Mouse (Mus musculus) hindbrain, embryonic 14.5 days (tissue): Measurements from ENCODE around the gene Csrp3. TPM values are rescaled to one million over a fixed set of nuclear protein-coding genes. Genes with fewer than 3 reads are reported as not detected.

Experiments used
- ATAC-seq: fragments of 200-750 bp; cut with Nextera tagmentation; 2 replicates; pipeline ENCODE4 v1.8.0; 2017; ENCODE audit warnings: moderate number of reproducible peaks, mild to moderate bottlenecking, moderate TSS enrichment, moderate library complexity; ENCODE audit not compliant: low FRiP score
- DNase-seq: peaks from one replicate; pipeline ENCODE4 v3.0.0-alpha.2; 2015; ENCODE audit warnings: low spot score
- H3K27ac ChIP-seq: fragments of 300-500 bp; sonication (generic); 2 replicates; pipeline ENCODE4 v1.5.1; 2014; ENCODE audit warnings: mild to moderate bottlenecking, moderate library complexity
- H3K27me3 ChIP-seq: fragments of 300-500 bp; sonication (generic); 2 replicates; pipeline ENCODE4 v1.6.1; 2014; ENCODE audit warnings: mild to moderate bottlenecking, low read length, mixed read lengths; ENCODE audit not compliant: control insufficient read depth, insufficient read depth
- H3K36me3 ChIP-seq: fragments of 300-500 bp; sonication (generic); replicated peaks from 2 replicates; pipeline ENCODE4 v1.6.1; 2014; ENCODE audit not compliant: control insufficient read depth, insufficient read depth
- H3K4me1 ChIP-seq: fragments of 300-500 bp; sonication (generic); replicated peaks from 2 replicates; pipeline ENCODE4 v1.6.1; 2014; ENCODE audit warnings: antibody characterized with exemption, low read length, mixed read lengths; ENCODE audit not compliant: control insufficient read depth, insufficient read depth
- H3K4me2 ChIP-seq: fragments of 300-500 bp; sonication (generic); replicated peaks from 2 replicates; pipeline ENCODE4 v1.6.1; 2014; ENCODE audit warnings: mild to moderate bottlenecking, moderate library complexity
- H3K4me3 ChIP-seq: fragments of 300-500 bp; sonication (generic); replicated peaks from 2 replicates; pipeline ENCODE4 v1.5.1; 2014; ENCODE audit warnings: mild to moderate bottlenecking, low read length
- H3K9ac ChIP-seq: fragments of 300-500 bp; sonication (generic); 2 replicates; pipeline ENCODE4 v1.6.1; 2014
- H3K9me3 ChIP-seq: fragments of 300-500 bp; sonication (generic); 2 replicates; pipeline ENCODE4 v1.6.1; 2016; ENCODE audit warnings: low read length; ENCODE audit not compliant: control insufficient read depth
- whole genome bisulfite sequencing: fragments of 180-500 bp; shearing (Covaris S2); extraction: QIAGEN DNeasy Blood & Tissue Kit; methylation state at CpG from one replicate; pipeline ENCODE4 v1.1.7; 2014; 5-methylcytosine and 5-hydroxymethylcytosine counted together
- polyA plus RNA-seq: library from polyadenylated mRNA; unstranded; fragments of >200 nt; fragmentation: Nextera tagmentation; extraction: Ambion mirVana; gene quantifications from 2 replicates; pipeline ENCODE4 v1.2.1, GENCODE M21; 2014

Gene Csrp3
- polyA plus RNA-seq, 1 experiment from 2014 or later = not detected

DNA sequence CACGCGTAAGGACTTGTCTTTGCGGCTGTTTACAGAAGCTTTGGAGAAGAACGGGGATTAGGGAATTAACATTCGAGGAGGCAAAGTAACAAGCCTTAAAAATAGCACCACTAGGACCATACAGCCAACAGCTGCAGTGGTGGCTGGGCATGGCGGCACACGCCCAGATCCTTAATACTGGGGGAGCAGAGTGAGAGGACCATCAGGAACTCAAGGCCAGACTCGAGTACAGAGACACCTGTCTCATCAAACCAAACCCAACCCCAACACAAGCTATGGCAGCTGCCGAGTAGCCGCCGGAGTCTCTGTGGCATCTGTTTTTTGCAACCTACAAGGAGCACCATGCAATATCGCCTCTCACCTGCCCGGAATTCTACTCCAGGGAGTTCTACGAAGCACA is 27.3 kb upstream of the Csrp3 start:
- no peak for DNase-seq
- Histone ChIP-seq H3K9ac (no peak overlapping the region), H3K27ac (no peak overlapping the region), H3K9me3 (no peaks in the 10 kb centered on the region), H3K4me3 (no peak overlapping the region), H3K4me1 (no peaks in the 10 kb centered on the region), H3K4me2 (no peak overlapping the region), H3K36me3 (0 out of 2 replicates have a peak, but pooled peaks cover 3% of the 10 kb centered on the region), H3K27me3 (no peaks in the 10 kb centered on the region)
- ATAC-seq = no peak
- WGBS = 97% methylated on average over 14 of the region's 14 CpGs

GRCm38 (mm10) chr7:48871292-48871691 is 23.5 kb upstream of the Csrp3 start:
- no peaks in the 10 kb centered on the region for H3K4me1 ChIP-seq
- no peak for DNase-seq
- WGBS = 93% methylated on average over 11 of the region's 11 CpGs
- no peak overlapping the region for H3K27ac ChIP-seq
- H3K9ac ChIP-seq = no peak overlapping the region
- no peak for ATAC-seq
- H3K4me2 ChIP-seq = no peak overlapping the region
- H3K36me3 ChIP-seq = 0 out of 2 replicates have a peak, but pooled peaks cover 3% of the 10 kb centered on the region
- no peak overlapping the region for H3K4me3 ChIP-seq
- no peaks in the 10 kb centered on the region for H3K9me3 ChIP-seq
- no peaks in the 10 kb centered on the region for H3K27me3 ChIP-seq

- Histone ChIP-seq H3K36me3 (0 out of 2 replicates have a peak, but pooled peaks cover 3% of the 10 kb centered on the region), H3K4me1 (no peaks in the 10 kb centered on the region), H3K27ac (no peak overlapping the region), H3K4me3 (no peak overlapping the region), H3K9ac (no peak overlapping the region), H3K9me3 (no peaks in the 10 kb centered on the region), H3K4me2 (no peak overlapping the region), H3K27me3 (no peaks in the 10 kb centered on the region)
- DNase-seq (no peak), ATAC-seq (no peak)
- 94% methylated on average over 21 of the region's 21 CpGs for WGBS
Observed at GRCm38 (mm10) chr7:48870579-48871180, 22.8 kb upstream of the Csrp3 start.

DNA sequence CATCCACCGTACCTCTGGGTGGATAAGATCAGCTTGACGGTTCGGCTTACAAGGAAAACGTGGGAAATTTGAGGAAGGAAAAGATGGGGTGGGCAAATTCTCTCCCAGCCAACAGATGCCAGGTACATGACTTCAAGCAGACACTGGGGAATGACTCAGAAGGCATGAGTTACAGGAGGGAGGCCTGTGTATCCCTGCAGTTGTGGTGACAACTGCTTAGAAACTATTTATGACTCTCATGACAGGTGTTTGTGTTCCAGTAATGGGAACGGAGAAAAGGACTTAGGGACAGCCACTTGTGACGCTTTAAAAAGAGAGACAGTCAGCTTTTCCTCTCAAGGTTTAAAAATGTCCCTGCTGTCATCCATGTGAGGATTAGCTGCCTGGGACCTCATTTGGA is 22.3 kb upstream of the Csrp3 start:
- Histone ChIP-seq H3K9me3 (no peaks in the 10 kb centered on the region), H3K9ac (no peak overlapping the region), H3K4me3 (no peak overlapping the region), H3K4me1 (no peaks in the 10 kb centered on the region), H3K4me2 (no peak overlapping the region), H3K27me3 (no peaks in the 10 kb centered on the region), H3K36me3 (0 out of 2 replicates have a peak, but pooled peaks cover 3% of the 10 kb centered on the region), H3K27ac (no peak overlapping the region)
- DNase-seq (no peak), ATAC-seq (no peak)
- 89% methylated on average over 6 of the region's 6 CpGs for WGBS

DNA sequence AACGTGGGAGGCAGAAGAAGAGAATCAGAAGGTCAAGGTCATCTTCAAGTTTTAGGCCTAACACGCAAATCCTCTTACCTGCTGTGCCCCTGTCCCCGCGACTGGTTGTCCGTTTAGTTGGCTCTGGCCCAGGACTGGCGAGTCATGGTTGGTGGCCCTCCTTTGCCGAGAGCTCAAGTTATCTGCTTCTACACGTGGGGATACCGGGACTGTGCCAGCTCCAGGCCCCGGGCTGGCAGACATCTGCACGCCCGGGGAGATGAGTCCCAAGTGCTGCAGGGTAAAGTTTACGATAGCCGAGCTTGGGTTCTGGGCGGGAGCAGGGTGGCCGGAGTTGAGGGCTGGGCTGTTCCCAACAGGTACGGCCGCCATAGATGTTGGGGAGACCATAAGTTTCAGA is 19.7 kb upstream of the Csrp3 start:
- H3K9ac ChIP-seq = no peak overlapping the region
- H3K27ac ChIP-seq = no peak overlapping the region
- H3K4me3 ChIP-seq = no peak overlapping the region
- no peak for DNase-seq
- H3K36me3 ChIP-seq = no peaks in the 10 kb centered on the region
- H3K27me3 ChIP-seq = no peaks in the 10 kb centered on the region
- 91% methylated on average over 18 of the region's 18 CpGs for WGBS
- H3K9me3 ChIP-seq = no peaks in the 10 kb centered on the region
- ATAC-seq = no peak
- no peaks in the 10 kb centered on the region for H3K4me1 ChIP-seq
- no peak overlapping the region for H3K4me2 ChIP-seq

DNA sequence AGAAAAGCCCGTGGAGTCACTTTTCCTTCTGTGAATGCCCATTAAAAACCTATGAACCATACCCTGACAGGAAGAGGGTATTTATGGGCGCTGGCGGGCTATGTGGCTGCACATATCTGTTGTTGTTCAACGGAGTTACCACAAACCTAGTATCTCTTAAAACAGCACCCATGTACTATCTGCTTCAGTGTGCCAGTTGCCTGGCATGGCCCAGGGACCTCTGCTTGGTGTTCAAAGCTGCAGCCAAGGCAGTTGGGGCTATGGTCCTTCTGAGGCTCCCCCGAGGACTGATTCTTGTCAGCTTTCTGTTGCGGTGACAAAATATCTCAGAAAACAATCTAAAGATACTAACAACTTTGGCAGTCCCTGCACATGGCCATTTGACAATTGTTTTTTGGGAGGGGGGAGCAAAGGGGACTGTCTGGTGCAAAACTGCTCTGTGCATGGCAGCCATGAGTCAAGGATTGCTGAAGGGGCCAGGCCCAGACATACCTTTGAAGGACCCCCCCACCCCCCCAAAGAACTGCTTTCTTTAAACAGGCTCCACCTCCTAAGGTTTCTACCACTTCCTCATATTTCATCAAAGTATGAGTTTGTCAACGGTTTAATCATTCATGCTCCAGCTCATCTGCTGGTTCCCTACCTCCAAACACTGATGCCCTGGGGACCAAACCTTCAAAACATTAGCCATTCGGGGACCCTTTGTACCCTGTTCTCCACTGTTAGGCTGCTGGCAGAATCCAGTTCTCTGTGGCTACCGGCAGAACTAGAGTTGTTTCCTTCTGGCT is 17.0 kb upstream of the Csrp3 start:
- Histone ChIP-seq H3K36me3 (no peaks in the 10 kb centered on the region), H3K9me3 (no peaks in the 10 kb centered on the region), H3K4me2 (no peak overlapping the region), H3K4me1 (no peaks in the 10 kb centered on the region), H3K27me3 (no peaks in the 10 kb centered on the region), H3K9ac (no peak overlapping the region), H3K27ac (no peak overlapping the region), H3K4me3 (no peak overlapping the region)
- 92% methylated on average over 9 of the region's 9 CpGs for WGBS
- no peak for ATAC-seq
- DNase-seq = no peak

DNA sequence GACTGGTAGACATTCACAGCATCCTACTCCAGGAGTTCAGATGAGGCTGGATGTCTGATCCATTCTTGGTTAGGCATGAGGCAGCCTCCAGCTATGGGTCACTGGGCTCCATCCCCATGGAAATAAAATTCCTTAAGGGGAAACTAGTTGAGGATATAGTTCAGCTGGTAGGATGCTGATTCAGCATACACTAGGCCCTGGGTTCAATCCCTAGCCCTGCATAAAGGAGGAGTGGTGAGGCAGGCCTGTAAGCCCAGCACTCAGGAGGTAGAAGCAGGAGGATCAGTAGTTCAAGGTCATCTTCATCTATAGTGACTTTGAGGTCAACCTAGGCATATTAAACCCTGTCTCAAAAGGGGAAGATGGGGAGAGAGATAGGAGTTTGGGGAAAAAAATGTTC is 16.4 kb upstream of the Csrp3 start:
- Histone ChIP-seq H3K27ac (no peak overlapping the region), H3K9ac (no peak overlapping the region)

DNA sequence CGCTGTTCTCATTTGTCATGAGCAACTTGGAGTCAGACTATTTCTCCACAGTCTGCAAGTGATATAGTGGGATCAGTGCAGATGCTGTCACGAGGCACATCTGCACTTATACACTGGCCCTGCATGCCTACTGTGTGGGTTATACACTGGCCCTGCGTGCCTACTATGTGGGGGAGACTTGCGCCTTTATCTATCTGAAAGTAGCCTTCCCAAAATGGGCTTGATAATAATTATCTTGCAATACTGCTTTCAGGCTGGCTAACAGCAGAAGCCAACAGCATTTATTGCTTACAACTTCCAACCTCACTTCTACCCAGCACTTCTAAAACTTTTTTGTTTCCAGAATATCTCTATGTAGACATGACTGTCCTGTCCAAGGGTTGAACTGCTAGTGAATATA is 14.0 kb upstream of the Csrp3 start:
- no peak overlapping the region for H3K27ac ChIP-seq
- H3K4me3 ChIP-seq = no peak overlapping the region
- 85% methylated on average over 4 of the region's 4 CpGs for WGBS
- H3K9ac ChIP-seq = no peak overlapping the region
- no peak overlapping the region for H3K4me2 ChIP-seq
- H3K4me1 ChIP-seq = no peaks in the 10 kb centered on the region
- no peaks in the 10 kb centered on the region for H3K36me3 ChIP-seq
- no peaks in the 10 kb centered on the region for H3K9me3 ChIP-seq
- DNase-seq = no peak
- H3K27me3 ChIP-seq = no peaks in the 10 kb centered on the region
- ATAC-seq = no peak

More for the DNA sequence above, 16.4 kb upstream of the Csrp3 start:
- DNase-seq (no peak), ATAC-seq (no peak)
- Histone ChIP-seq H3K36me3 (no peaks in the 10 kb centered on the region), H3K4me3 (no peak overlapping the region), H3K4me1 (no peaks in the 10 kb centered on the region), H3K27me3 (no peaks in the 10 kb centered on the region), H3K4me2 (no peak overlapping the region), H3K9me3 (no peaks in the 10 kb centered on the region)

DNA sequence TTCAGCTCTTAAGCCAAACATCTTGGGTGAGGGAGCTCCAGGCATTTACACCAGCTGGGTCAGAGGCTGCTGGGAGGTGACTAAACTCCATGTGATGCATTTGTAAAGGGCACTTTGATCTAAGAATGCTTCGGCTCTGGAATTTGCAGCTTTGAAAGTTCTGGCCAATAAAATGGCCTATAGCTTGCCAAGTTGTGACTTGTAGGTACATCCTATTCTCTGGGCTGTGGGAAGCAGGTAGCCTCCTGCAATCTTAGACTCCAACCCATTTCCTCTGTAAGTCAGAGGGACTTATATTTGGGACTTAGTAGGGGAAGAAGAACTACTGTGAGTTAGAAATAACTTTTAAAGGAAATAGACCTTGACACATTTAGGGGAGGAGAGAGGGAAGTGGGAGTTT is 13.1 kb upstream of the Csrp3 start:
- 72% methylated on average over 1 of the region's 1 CpGs for WGBS
- no peaks in the 10 kb centered on the region for H3K27me3 ChIP-seq
- no peak overlapping the region for H3K9ac ChIP-seq
- DNase-seq (no peak), ATAC-seq (no peak)
- no peaks in the 10 kb centered on the region for H3K36me3 ChIP-seq
- no peaks in the 10 kb centered on the region for H3K9me3 ChIP-seq
- no peak overlapping the region for H3K4me2 ChIP-seq
- no peak overlapping the region for H3K4me3 ChIP-seq
- no peaks in the 10 kb centered on the region for H3K4me1 ChIP-seq
- no peak overlapping the region for H3K27ac ChIP-seq
